Mouse (Mus musculus): ENCODE results near the gene Tmem63b. TPM values are rescaled to one million over a fixed set of nuclear protein-coding genes. Genes with fewer than 3 reads are reported as not detected.
A peak's percentile ranks its signal among the peaks of the same experiment; 100 is the strongest.

The Tmem63b gene
- total and polyA plus RNA-seq, 3 experiments = 12.3 to 37.9 TPM; not detected in 1

DNA sequence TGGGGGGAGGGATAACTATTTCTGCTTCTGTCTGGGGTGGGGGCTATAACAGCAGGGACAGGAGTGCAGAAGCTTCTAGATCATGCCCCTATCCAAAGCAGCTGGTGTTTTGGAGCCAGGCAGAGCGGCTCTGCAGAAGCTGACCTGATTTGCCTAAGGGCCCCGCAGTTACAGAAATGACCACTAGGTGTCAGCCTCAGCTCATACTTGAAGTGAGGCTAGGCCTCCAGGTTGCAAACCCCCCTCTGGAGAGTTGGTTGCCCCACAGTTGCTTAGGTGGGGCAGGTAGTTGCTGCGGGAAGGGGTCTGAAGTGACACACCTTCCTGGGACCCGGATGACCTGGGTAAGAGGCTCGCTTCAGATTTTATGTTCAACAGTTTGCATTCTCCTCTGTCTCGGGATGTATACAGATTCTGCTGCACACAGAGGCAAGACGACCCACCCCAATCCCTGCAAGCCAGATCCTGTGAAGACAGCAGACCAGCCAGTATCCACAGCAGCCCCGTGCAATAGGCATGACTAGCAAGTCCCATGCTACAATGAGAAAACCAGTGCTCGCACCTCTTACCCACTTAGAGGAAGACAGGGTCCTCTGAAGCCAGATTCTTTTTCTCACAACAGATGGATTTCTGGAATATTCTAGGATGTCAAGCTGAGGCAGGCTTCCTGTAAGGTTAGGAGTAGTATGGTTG is 44.6 kb upstream of the Tmem63b start (continued):
- TF ChIP-seq MAX (IDR thresholded peaks at IDR 0.05; ENCODE audit: low read length) (no peak), CHD2 (IDR thresholded peaks at IDR 0.05; ENCODE audit: low read length) (no peak)

- no peaks in the 10 kb centered on the region; the same call in 1 of the 2 replicates for H3K79me2 ChIP-seq (ENCODE audit: control insufficient read depth, insufficient read depth, low read length, poor library complexity)
- no peak for TF ChIP-seq ZKSCAN1 (IDR thresholded peaks at IDR 0.05; ENCODE audit: low read depth, low read length)
- no peak for TF ChIP-seq MYB (IDR thresholded peaks at IDR 0.05; ENCODE audit: low read depth, low read length)
- TF ChIP-seq MAFK (IDR thresholded peaks at IDR 0.05; ENCODE audit: borderline replicate concordance, low read depth, low read length) = no peak
- no peak for TF ChIP-seq GABPA (IDR thresholded peaks at IDR 0.05; ENCODE audit: low read depth, low read length)
- no peak for TF ChIP-seq UBTF (IDR thresholded peaks at IDR 0.05; ENCODE audit: borderline replicate concordance, insufficient read depth, low read depth, low read length)
- no peak for TF ChIP-seq TAL1 (IDR thresholded peaks at IDR 0.05; ENCODE audit: low read length)
- no peak for TF ChIP-seq POLR2A (IDR thresholded peaks at IDR 0.05; ENCODE audit: control insufficient read depth in 1 of 2, insufficient read depth in 1 of 2, low read depth in 1 of 2, low read length in 2 of 2, poor library complexity in 1 of 2)
- no peak for TF ChIP-seq ELF1 (IDR thresholded peaks at IDR 0.05; ENCODE audit: low read depth, low read length)
- no peak for TF ChIP-seq BHLHE40 (IDR thresholded peaks at IDR 0.05; ENCODE audit: borderline replicate concordance, low read depth, low read length)
- no peak for TF ChIP-seq MAZ (IDR thresholded peaks at IDR 0.05; ENCODE audit: low read depth, low read length)
- TF ChIP-seq CTCF (IDR thresholded peaks at IDR 0.05 in 2 of 3, conservative IDR thresholded peaks at IDR 0.05 in 1 of 3; ENCODE audit: control insufficient read depth in 1 of 3, insufficient read depth in 1 of 3, low read depth in 2 of 3, low read length in 3 of 3, poor library complexity in 1 of 3, severe bottlenecking in 1 of 3) = no peak
- TF ChIP-seq GATA1 (IDR thresholded peaks at IDR 0.05; ENCODE audit: low read depth, low read length) = no peak
- no peak for TF ChIP-seq POLR2AphosphoS5 (IDR thresholded peaks at IDR 0.05; ENCODE audit: borderline replicate concordance, low read depth, low read length)
- H3K4me1 ChIP-seq (ENCODE audit: control insufficient read depth in 1 of 2, insufficient read depth in 2 of 2, low read length in 2 of 2) = peaks cover 9 to 27% of the 10 kb centered on the region in 2 experiments
- no peaks in the 10 kb centered on the region for H3K27me3 ChIP-seq (ENCODE audit: control insufficient read depth in 1 of 2, insufficient read depth in 2 of 2, low read length in 2 of 2)
- no peaks in the 10 kb centered on the region; a peak in 1 of 4 replicates for H3K36me3 ChIP-seq (ENCODE audit: control insufficient read depth in 1 of 2, insufficient read depth in 2 of 2, low read length in 2 of 2)
- no peaks in the 10 kb centered on the region for H3K9me3 ChIP-seq (replicated peaks; ENCODE audit: insufficient read depth, low read length)
- no peak overlapping the region for H3K4me3 ChIP-seq (ENCODE audit: control insufficient read depth in 1 of 2, insufficient read depth in 1 of 2, low read depth in 2 of 2, low read length in 2 of 2)
- DNase-seq (ENCODE audit: low read depth, low spot score) = no peak
- H3K27ac ChIP-seq (ENCODE audit: control insufficient read depth, low read depth, low read length) = no peak overlapping the region
- no peak overlapping the region for H3K9ac ChIP-seq (ENCODE audit: control insufficient read depth, low read depth, low read length, poor library complexity, severe bottlenecking)
Observed at GRCm38 (mm10) chr17:45730696-45731095, 44.0 kb upstream of the Tmem63b start.

GRCm38 (mm10) chr17:45729387-45729786 is 42.7 kb upstream of the Tmem63b start:
- no peak overlapping the region for H3K27ac ChIP-seq (ENCODE audit: control insufficient read depth, low read depth, low read length)
- H3K4me1 ChIP-seq (ENCODE audit: control insufficient read depth in 1 of 2, insufficient read depth in 2 of 2, low read length in 2 of 2) = peaks cover 7 to 15% of the 10 kb centered on the region in 2 experiments; a peak in 3 of 4 replicates
- H3K36me3 ChIP-seq (ENCODE audit: control insufficient read depth in 1 of 2, insufficient read depth in 2 of 2, low read length in 2 of 2) = no peaks in the 10 kb centered on the region; a peak in 1 of 4 replicates
- no peak overlapping the region for H3K4me3 ChIP-seq (ENCODE audit: control insufficient read depth in 1 of 2, insufficient read depth in 1 of 2, low read depth in 2 of 2, low read length in 2 of 2)
- no peaks in the 10 kb centered on the region for H3K9me3 ChIP-seq (replicated peaks; ENCODE audit: insufficient read depth, low read length)
- H3K79me2 ChIP-seq (ENCODE audit: control insufficient read depth, insufficient read depth, low read length, poor library complexity) = no peaks in the 10 kb centered on the region; the same call in 1 of the 2 replicates
- H3K27me3 ChIP-seq (ENCODE audit: control insufficient read depth in 1 of 2, insufficient read depth in 2 of 2, low read length in 2 of 2) = no peaks in the 10 kb centered on the region
- DNase-seq (ENCODE audit: low read depth, low spot score) = peak; percentile 68
- no peak overlapping the region; the same call in 1 of the 2 replicates for H3K9ac ChIP-seq (ENCODE audit: control insufficient read depth, low read depth, low read length, poor library complexity, severe bottlenecking)
- no peak for TF ChIP-seq NELFE (IDR thresholded peaks at IDR 0.05; ENCODE audit: low read depth, low read length)
- TF ChIP-seq MAX (IDR thresholded peaks at IDR 0.05; ENCODE audit: low read length) = peak; percentile 81
- TF ChIP-seq KAT2A (conservative IDR thresholded peaks at IDR 0.05; ENCODE audit: low read depth, low read length) = no peak
- TF ChIP-seq RAD21 (IDR thresholded peaks at IDR 0.05; ENCODE audit: low read depth, low read length) = no peak
- TF ChIP-seq MYB (IDR thresholded peaks at IDR 0.05; ENCODE audit: low read depth, low read length) = no peak
- peak; percentile 45; the same call in 1 of the 2 replicates for TF ChIP-seq USF1 (IDR thresholded peaks at IDR 0.05; ENCODE audit: low read depth, low read length)
- no peak for TF ChIP-seq HCFC1 (IDR thresholded peaks at IDR 0.05; ENCODE audit: low read depth, low read length)
- no peak; the same call in 1 of the 2 replicates for TF ChIP-seq ZC3H11A (IDR thresholded peaks at IDR 0.05; ENCODE audit: low read depth, low read length)
- no peak for TF ChIP-seq POLR2AphosphoS5 (IDR thresholded peaks at IDR 0.05; ENCODE audit: borderline replicate concordance, low read depth, low read length)
- no peak for TF ChIP-seq ELF1 (IDR thresholded peaks at IDR 0.05; ENCODE audit: low read depth, low read length)
- peak; percentile 98 for TF ChIP-seq BHLHE40 (IDR thresholded peaks at IDR 0.05; ENCODE audit: borderline replicate concordance, low read depth, low read length)
- peak; percentile 82 for TF ChIP-seq MXI1 (IDR thresholded peaks at IDR 0.05; ENCODE audit: low read depth, low read length)
- TF ChIP-seq ETS1 (IDR thresholded peaks at IDR 0.05; ENCODE audit: low read depth, low read length) = peak; percentile 51; the same call in 1 of the 2 replicates
